In the genomic region with DNA sequence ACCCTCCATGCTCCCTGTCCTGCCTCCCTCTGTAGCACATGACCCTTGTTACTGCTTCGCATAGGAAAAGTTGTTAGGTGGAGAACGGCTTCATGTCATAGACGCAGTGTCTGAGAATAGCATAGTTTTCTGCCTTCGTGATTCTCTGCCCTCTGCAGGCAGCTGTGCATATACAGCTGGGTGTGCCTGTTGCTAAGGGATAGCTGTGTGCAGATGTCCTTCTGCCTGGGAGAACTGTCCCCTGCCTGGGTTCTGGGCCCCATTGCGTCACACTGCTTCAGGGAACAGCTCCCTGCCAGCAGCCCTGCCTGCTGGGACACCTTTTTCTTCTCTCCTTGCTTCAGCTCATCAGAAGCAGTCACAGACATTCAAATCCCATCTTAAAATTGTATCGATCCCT, we compare ENCODE assay signal across 19 mouse cellular contexts. TPM values are rescaled to one million over a fixed set of nuclear protein-coding genes. Genes with fewer than 3 reads are reported as not detected.
DNase-seq lines count a peak whose midpoint lies in the region; ATAC-seq and TF ChIP-seq lines count a peak whose summit lies in the region.
"Had no signal": no experiment of that assay in that cellular context is flagged by ENCODE, and none has a peak within 500 bp of the region (broad histone marks: within the 10 kb centered on the region; RNA-seq: fewer than 3 reads in every experiment).

No protein-coding gene starts in this region.

- no peak overlapping the region for H3K27ac ChIP-seq in kidney, embryonic 14.5 days (ENCODE audit: low read depth, low read length)
- H3K27ac ChIP-seq in kidney, adult 2 months (ENCODE audit: insufficient read depth, low read depth, low read length): no peak overlapping the region
- peak overlapping the region; percentile 62; the same call in 1 of the 2 replicates for H3K27ac ChIP-seq in lung, postnatal 0 days (ENCODE audit: low read length)
- no peak overlapping the region for H3K27ac ChIP-seq in intestine, embryonic 15.5 days
- no peak overlapping the region for H3K27ac ChIP-seq in midbrain, embryonic 16.5 days (ENCODE audit: low read length)
- H3K27ac ChIP-seq: heart, adult 2 months; heart, embryonic 15.5 days; limb, embryonic 13.5 days; midbrain, embryonic 12.5 days; neural tube, embryonic 15.5 days had no signal

- no peak for TF ChIP-seq CTCF in kidney, adult 2 months (conservative IDR thresholded peaks at IDR 0.05; ENCODE audit: insufficient read depth, insufficient read length, low read depth, low read length)
- peak; percentile 31; the same call in 1 of the 2 replicates for TF ChIP-seq CTCF in lung, postnatal 0 days (IDR thresholded peaks at IDR 0.05)

- H3K4me1 ChIP-seq in kidney, embryonic 14.5 days (ENCODE audit: control insufficient read depth, insufficient read depth, low read length): no peaks in the 10 kb centered on the region
- H3K4me1 ChIP-seq in kidney, adult 2 months (ENCODE audit: control insufficient read depth, insufficient read depth, low read length): no peaks in the 10 kb centered on the region
- H3K4me1 ChIP-seq in lung, postnatal 0 days (ENCODE audit: insufficient read depth, low read depth, low read length): no peaks in the 10 kb centered on the region
- 0 out of 2 replicates have a peak, but pooled peaks cover 4% of the 10 kb centered on the region for H3K4me1 ChIP-seq in intestine, embryonic 15.5 days (replicated peaks)
- H3K4me1 ChIP-seq in midbrain, embryonic 16.5 days (ENCODE audit: control insufficient read depth, insufficient read depth, low read length): no peaks in the 10 kb centered on the region
- H3K4me1 ChIP-seq: heart, embryonic 15.5 days; limb, embryonic 13.5 days; midbrain, embryonic 12.5 days; neural tube, embryonic 15.5 days had no signal

- no peaks in the 10 kb centered on the region for H3K27me3 ChIP-seq in kidney, embryonic 14.5 days (ENCODE audit: control insufficient read depth, insufficient read depth, low read length)
- no peaks in the 10 kb centered on the region for H3K27me3 ChIP-seq in kidney, adult 2 months (replicated peaks; ENCODE audit: control insufficient read depth, insufficient read depth, low read length)
- no peaks in the 10 kb centered on the region for H3K27me3 ChIP-seq in lung, postnatal 0 days (replicated peaks; ENCODE audit: insufficient read depth, low read length)
- no peaks in the 10 kb centered on the region for H3K27me3 ChIP-seq in intestine, embryonic 15.5 days (replicated peaks)
- no peaks in the 10 kb centered on the region for H3K27me3 ChIP-seq in midbrain, embryonic 16.5 days (ENCODE audit: control insufficient read depth, insufficient read depth, low read depth, low read length)
- H3K27me3 ChIP-seq: CH12.LX; heart, embryonic 15.5 days; limb, embryonic 13.5 days; midbrain, embryonic 12.5 days; neural tube, embryonic 15.5 days; Patski had no signal

- TF ChIP-seq EP300 in lung, postnatal 0 days (IDR thresholded peaks at IDR 0.05): no peak

- TF ChIP-seq POLR2A in kidney, adult 2 months (IDR thresholded peaks at IDR 0.05; ENCODE audit: low read depth, low read length): no peak

- H3K9me3 ChIP-seq in kidney, embryonic 14.5 days (ENCODE audit: control insufficient read depth, low read length): no peaks in the 10 kb centered on the region
- no peaks in the 10 kb centered on the region for H3K9me3 ChIP-seq in lung, postnatal 0 days (ENCODE audit: low read length)
- H3K9me3 ChIP-seq in intestine, embryonic 15.5 days: no peaks in the 10 kb centered on the region
- H3K9me3 ChIP-seq in midbrain, embryonic 16.5 days (replicated peaks; ENCODE audit: control insufficient read depth, low read length, poor library complexity, severe bottlenecking): no peaks in the 10 kb centered on the region
- H3K9me3 ChIP-seq: heart, embryonic 15.5 days; limb, embryonic 13.5 days; midbrain, embryonic 12.5 days; neural tube, embryonic 15.5 days had no signal

- 91% methylated on average over 6 of the region's 6 CpGs for WGBS in kidney, embryonic 14.5 days
- 74% methylated on average over 6 of the region's 6 CpGs for WGBS in kidney, adult 2 months
- 63% methylated on average over 6 of the region's 6 CpGs for WGBS in lung, postnatal 0 days
- 79% methylated on average over 6 of the region's 6 CpGs for whole genome bisulfite sequencing in intestine, embryonic 15.5 days
- WGBS in midbrain, embryonic 16.5 days: 97% methylated on average over 6 of the region's 6 CpGs

- no peak overlapping the region for H3K4me3 ChIP-seq in kidney, embryonic 14.5 days (ENCODE audit: low read length)
- H3K4me3 ChIP-seq in kidney, adult 2 months (ENCODE audit: insufficient read depth, low read depth, low read length): no peak overlapping the region
- no peak overlapping the region for H3K4me3 ChIP-seq in lung, postnatal 0 days (ENCODE audit: low read depth, low read length)
- H3K4me3 ChIP-seq in intestine, embryonic 15.5 days (replicated peaks): no peak overlapping the region
- H3K4me3 ChIP-seq in midbrain, embryonic 16.5 days (ENCODE audit: low read depth, low read length): no peak overlapping the region
- H3K4me3 ChIP-seq: heart, adult 2 months; heart, embryonic 15.5 days; limb, embryonic 13.5 days; midbrain, embryonic 12.5 days; neural tube, embryonic 15.5 days had no signal

- peaks cover 80% of the 10 kb centered on the region for H3K36me3 ChIP-seq in kidney, embryonic 14.5 days (ENCODE audit: control insufficient read depth, insufficient read depth, low read length)
- no peaks in the 10 kb centered on the region; the same call in 1 of the 2 replicates for H3K36me3 ChIP-seq in kidney, adult 2 months (ENCODE audit: control insufficient read depth, insufficient read depth, low read length)
- H3K36me3 ChIP-seq in lung, postnatal 0 days (ENCODE audit: insufficient read depth, low read length): peaks cover 18% of the 10 kb centered on the region
- H3K36me3 ChIP-seq in intestine, embryonic 15.5 days: peaks cover 28% of the 10 kb centered on the region
- H3K36me3 ChIP-seq in midbrain, embryonic 16.5 days (ENCODE audit: control insufficient read depth, insufficient read depth, low read length): peaks cover 36% of the 10 kb centered on the region

- H3K4me2 ChIP-seq in kidney, embryonic 14.5 days (replicated peaks; ENCODE audit: low read depth, low read length): no peak overlapping the region
- H3K4me2 ChIP-seq in lung, postnatal 0 days (replicated peaks; ENCODE audit: low read depth, low read length): no peak overlapping the region
- no peak overlapping the region for H3K4me2 ChIP-seq in intestine, embryonic 15.5 days (replicated peaks)
- no peak overlapping the region for H3K4me2 ChIP-seq in midbrain, embryonic 16.5 days (ENCODE audit: low read length)
- H3K4me2 ChIP-seq: heart, embryonic 15.5 days; limb, embryonic 13.5 days; midbrain, embryonic 12.5 days; neural tube, embryonic 15.5 days had no signal

- ATAC-seq in kidney, embryonic 14.5 days (ENCODE audit: low FRiP score, low TSS enrichment): peak; percentile 40; the same call in 1 of the 2 replicates
- ATAC-seq in lung, postnatal 0 days: peak; percentile 68
- ATAC-seq in intestine, embryonic 15.5 days: peak; percentile 80
- no peak for ATAC-seq in midbrain, embryonic 16.5 days
- ATAC-seq: inflammation-experienced regulatory T-cells, adult 6 months; Patski had no signal

- no peak for DNase-seq in kidney, adult 2 months
- DNase-seq in lung, postnatal 0 days (ENCODE audit: low spot score): peak; percentile 48
- no peak for DNase-seq in lung, postnatal 25 days (ENCODE audit: low spot score)
- no peak for DNase-seq in thymus, postnatal 25 days
- DNase-seq in cerebellum, postnatal 14 days: no peak
- DNase-seq: cerebellum, adult 9-11 months; heart, adult 2 months; kidney, postnatal 14 days; lung, postnatal 36 days had no signal

- H3K9ac ChIP-seq in kidney, embryonic 14.5 days (ENCODE audit: low read depth, low read length): no peak overlapping the region
- no peak overlapping the region for H3K9ac ChIP-seq in lung, postnatal 0 days (replicated peaks; ENCODE audit: low read depth)
- no peak overlapping the region for H3K9ac ChIP-seq in intestine, embryonic 15.5 days
- no peak overlapping the region for H3K9ac ChIP-seq in midbrain, embryonic 16.5 days (ENCODE audit: low read depth, low read length)
- H3K9ac ChIP-seq: heart, embryonic 15.5 days; limb, embryonic 13.5 days; midbrain, embryonic 12.5 days; neural tube, embryonic 15.5 days had no signal

RNA-seq across cellular contexts. Expression of gene Pomp, which starts 9.3 kb away (rescaled TPM):
- polyA plus RNA-seq in kidney, embryonic 14.5 days (2014; fragmentation: Nextera tagmentation; extraction: Ambion mirVana): 495 and 603 TPM in 2 replicates
- 74.6 and 109 TPM in 2 replicates for polyA plus RNA-seq in kidney, adult 2 months (2012; rRNA removed)
- polyA plus RNA-seq in lung, postnatal 0 days (2015; fragmentation: Nextera tagmentation; extraction: Ambion mirVana): 393 and 397 TPM in 2 replicates
- polyA plus RNA-seq in intestine, embryonic 15.5 days (2015; fragmentation: Nextera tagmentation; extraction: Ambion mirVana): 424 and 470 TPM in 2 replicates
- 500 and 511 TPM in 2 replicates for polyA plus RNA-seq in midbrain, embryonic 16.5 days (2015; fragmentation: Nextera tagmentation; extraction: Ambion mirVana)

RNA-seq across cellular contexts. Expression of gene Slc46a3, which starts 25.0 kb away (rescaled TPM):
- polyA plus RNA-seq in kidney, embryonic 14.5 days (2014; fragmentation: Nextera tagmentation; extraction: Ambion mirVana): 1.2 and 1.8 TPM in 2 replicates
- 36.9 and 48.5 TPM in 2 replicates for polyA plus RNA-seq in kidney, adult 2 months (2012; rRNA removed)
- 9.4 and 10.7 TPM in 2 replicates for polyA plus RNA-seq in lung, postnatal 0 days (2015; fragmentation: Nextera tagmentation; extraction: Ambion mirVana)
- polyA plus RNA-seq in intestine, embryonic 15.5 days (2015; fragmentation: Nextera tagmentation; extraction: Ambion mirVana): 7.6 and 11.7 TPM in 2 replicates
- 5.0 and 5.4 TPM in 2 replicates for polyA plus RNA-seq in midbrain, embryonic 16.5 days (2015; fragmentation: Nextera tagmentation; extraction: Ambion mirVana)
